Mouse (Mus musculus) hindbrain, postnatal 0 days (tissue): ENCODE data around the gene Capn15. TPM values are rescaled to one million over a fixed set of nuclear protein-coding genes. Genes with fewer than 3 reads are reported as not detected.

Experiments used
- ATAC-seq: fragments of 200-750 bp; cut with Nextera tagmentation; 2 replicates; pipeline ENCODE4 v1.8.0; 2017; ENCODE audit warnings: mild to moderate bottlenecking, moderate TSS enrichment, moderate library complexity
- DNase-seq: peaks from one replicate; pipeline ENCODE4 v3.0.0-alpha.2; 2015; ENCODE audit warnings: low spot score
- H3K27ac ChIP-seq: fragments of 300-500 bp; sonication (generic); 2 replicates; pipeline ENCODE4 v1.5.1; 2014; ENCODE audit warnings: mild to moderate bottlenecking
- H3K27me3 ChIP-seq: fragments of 300-500 bp; sonication (generic); 2 replicates; pipeline ENCODE4 v1.6.1; 2014; ENCODE audit warnings: low read length, mixed read lengths; ENCODE audit not compliant: insufficient read depth
- H3K36me3 ChIP-seq: fragments of 300-500 bp; sonication (generic); 2 replicates; pipeline ENCODE4 v1.6.1; 2014; ENCODE audit warnings: low read length, mixed read lengths; ENCODE audit not compliant: insufficient read depth
- H3K4me1 ChIP-seq: fragments of 300-500 bp; sonication (generic); 2 replicates; pipeline ENCODE4 v1.6.1; 2014; ENCODE audit warnings: antibody characterized with exemption, low read length, mixed read lengths; ENCODE audit not compliant: insufficient read depth
- H3K4me2 ChIP-seq: fragments of 300-500 bp; sonication (generic); 2 replicates; pipeline ENCODE4 v1.6.1; 2014; ENCODE audit warnings: low read depth, mild to moderate bottlenecking, low read length, moderate library complexity, mixed read lengths
- H3K4me3 ChIP-seq: fragments of 300-500 bp; sonication (generic); 2 replicates; pipeline ENCODE4 v1.5.1; 2014; ENCODE audit warnings: low read length
- H3K9ac ChIP-seq: fragments of 300-500 bp; sonication (generic); replicated peaks from 2 replicates; pipeline ENCODE4 v1.6.1; 2014; ENCODE audit warnings: mild to moderate bottlenecking, low read length, moderate library complexity, mixed read lengths
- H3K9me3 ChIP-seq: fragments of 300-500 bp; sonication (generic); 2 replicates; pipeline ENCODE4 v1.6.1; 2016; ENCODE audit warnings: low read length, mixed read lengths
- CTCF ChIP-seq: IDR thresholded peaks from 2 replicates; pipeline ENCODE4 v1.5.1; 2016; ENCODE audit warnings: antibody characterized with exemption, control low read depth, low read depth
- WGBS: fragments of 180-500 bp; shearing (Covaris S2); extraction: QIAGEN DNeasy Blood & Tissue Kit; methylation state at CpG from one replicate; pipeline ENCODE4 v1.1.7; 2014; 5-methylcytosine and 5-hydroxymethylcytosine counted together
- polyA plus RNA-seq: library from polyadenylated mRNA; unstranded; fragments of >200 nt; fragmentation: Nextera tagmentation; extraction: Ambion mirVana; gene quantifications from 2 replicates; pipeline ENCODE4 v1.2.1, GENCODE M21; 2015
- total RNA-seq: library from RNA; depleted of rRNA; stranded (reverse); fragments of >200 nt; gene quantifications from 2 replicates; pipeline ENCODE4 v1.2.3, GENCODE M21; 2014

Capn15 gene
- total and polyA plus RNA-seq, 2 experiments from 2014 or later = 19.0 to 41.4 TPM

DNA sequence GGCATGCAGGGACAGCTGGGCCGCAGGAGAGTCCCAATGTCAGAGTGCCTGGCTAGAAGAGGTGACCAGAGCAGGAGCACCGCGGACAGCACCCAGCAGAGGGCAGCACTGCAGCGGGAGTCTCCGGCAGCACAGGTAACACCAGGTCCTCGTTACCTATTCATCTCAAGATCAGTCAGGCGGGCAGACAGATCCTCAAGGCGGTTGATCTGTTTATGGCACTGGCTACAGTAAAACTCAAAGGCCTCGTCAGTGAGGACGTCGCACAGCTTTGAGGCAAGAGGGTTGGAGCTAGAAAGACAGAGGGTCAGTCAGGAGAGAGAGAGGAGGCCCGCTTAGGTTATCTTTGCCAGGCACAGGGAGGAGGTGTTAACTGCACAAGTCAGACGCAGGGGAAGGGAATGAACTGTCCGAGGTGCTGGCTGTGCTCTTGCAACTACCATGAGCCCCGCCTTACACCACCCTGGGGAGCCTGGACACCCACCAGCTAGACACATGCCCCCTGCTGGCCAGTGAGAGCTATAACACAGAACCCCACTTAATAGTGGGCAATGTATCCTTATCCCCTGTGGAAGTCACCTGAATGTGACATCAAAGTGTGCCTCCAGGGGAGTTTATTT, 26.4 kb upstream of the Capn15 start:
- H3K9me3 ChIP-seq = no peaks in the 10 kb centered on the region
- DNase-seq (peak; percentile 77), ATAC-seq (peak; percentile 73)
- H3K4me2 ChIP-seq = 0 out of 2 replicates have a peak overlapping the region, but pooled peaks have one; percentile 27
- H3K4me1 ChIP-seq = no peaks in the 10 kb centered on the region
- no peak overlapping the region for H3K27ac ChIP-seq
- WGBS = 16% methylated on average over 15 of the region's 15 CpGs
- no peak overlapping the region for H3K4me3 ChIP-seq
- peak; percentile 78 for TF ChIP-seq CTCF
- peaks cover 28% of the 10 kb centered on the region; the same call in 1 of the 2 replicates for H3K36me3 ChIP-seq
- H3K27me3 ChIP-seq = no peaks in the 10 kb centered on the region
- H3K9ac ChIP-seq = no peak overlapping the region

DNA sequence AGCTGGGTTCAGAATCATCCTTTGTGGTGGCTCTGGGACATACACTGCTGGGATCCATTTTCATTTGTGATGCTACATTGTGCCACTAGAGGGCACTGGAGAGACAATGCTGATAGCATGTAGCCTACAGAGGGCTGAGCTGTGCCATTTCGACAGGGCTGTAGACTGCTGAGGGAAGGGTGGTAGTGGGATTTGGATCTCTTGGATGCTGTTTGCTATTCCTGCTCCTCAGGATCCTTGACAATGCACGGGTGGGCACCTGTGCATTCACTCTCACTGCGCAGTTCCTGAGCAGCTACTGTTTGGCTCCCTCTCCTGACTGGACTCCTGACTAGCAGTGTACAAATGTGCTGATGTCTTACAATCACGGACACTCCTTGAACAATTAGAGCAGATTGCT, 23.9 kb upstream of the Capn15 start:
- Histone ChIP-seq H3K4me2 (no peak overlapping the region), H3K27ac (peak overlapping the region; percentile 51; the same call in 1 of the 2 replicates), H3K27me3 (no peaks in the 10 kb centered on the region), H3K9me3 (no peaks in the 10 kb centered on the region), H3K36me3 (peaks cover 31% of the 10 kb centered on the region), H3K9ac (no peak overlapping the region), H3K4me3 (no peak overlapping the region), H3K4me1 (no peaks in the 10 kb centered on the region)
- peak; percentile 99 for TF ChIP-seq CTCF
- WGBS = 25% methylated on average over 4 of the region's 4 CpGs
- DNase-seq = peak; percentile 94
- ATAC-seq = peak; percentile 91

DNA sequence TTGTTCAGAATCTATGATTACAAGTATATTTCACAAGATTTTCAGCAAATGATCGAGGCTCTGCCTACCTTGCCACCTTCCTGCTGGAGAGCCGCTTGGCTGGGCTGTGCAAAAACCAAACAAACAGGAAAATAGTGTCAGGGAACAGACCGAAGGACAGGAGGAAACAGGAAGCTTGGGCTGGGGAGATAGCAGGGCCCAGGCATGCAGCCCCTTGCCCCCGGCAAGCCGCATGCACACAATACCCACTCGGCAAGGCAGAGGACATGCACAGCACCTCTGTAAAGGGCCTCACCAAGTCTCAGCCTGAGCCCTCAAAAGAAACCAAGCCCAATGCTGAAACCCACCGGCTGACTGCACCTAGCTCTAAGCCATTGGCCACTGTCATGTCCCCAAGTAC, 23.2 kb upstream of the Capn15 start:
- Histone ChIP-seq H3K4me2 (no peak overlapping the region), H3K9ac (no peak overlapping the region), H3K27ac (no peak overlapping the region), H3K4me1 (no peaks in the 10 kb centered on the region), H3K4me3 (no peak overlapping the region), H3K27me3 (no peaks in the 10 kb centered on the region), H3K36me3 (peaks cover 29% of the 10 kb centered on the region), H3K9me3 (no peaks in the 10 kb centered on the region)
- TF ChIP-seq CTCF = no peak
- DNase-seq (no peak), ATAC-seq (no peak)
- 93% methylated on average over 7 of the region's 7 CpGs for WGBS

DNA sequence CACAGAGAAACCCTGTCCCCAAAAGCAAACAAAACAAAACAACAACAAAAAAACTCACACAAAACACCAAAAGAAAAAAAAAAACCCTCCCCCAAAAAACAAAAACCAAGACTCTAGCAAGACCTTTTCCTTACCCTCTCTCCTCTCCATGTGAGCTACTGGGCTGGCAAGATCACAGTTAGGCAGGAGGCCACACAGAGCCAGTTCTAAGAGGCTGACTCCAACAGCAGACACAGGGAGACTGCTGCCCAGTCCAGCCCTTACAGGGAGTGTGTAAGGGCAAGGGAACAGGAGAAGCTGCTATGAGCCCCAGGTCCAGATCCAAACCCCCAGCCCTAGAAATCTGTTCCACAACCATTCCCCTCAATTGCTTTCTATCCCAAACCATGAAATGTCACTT, 22.7 kb upstream of the Capn15 start:
- Histone ChIP-seq H3K9me3 (no peaks in the 10 kb centered on the region), H3K36me3 (peaks cover 25% of the 10 kb centered on the region), H3K9ac (no peak overlapping the region), H3K27me3 (no peaks in the 10 kb centered on the region), H3K4me1 (no peaks in the 10 kb centered on the region), H3K4me2 (no peak overlapping the region), H3K4me3 (no peak overlapping the region), H3K27ac (no peak overlapping the region)
- no peak for TF ChIP-seq CTCF
- DNase-seq (no peak), ATAC-seq (no peak)

DNA sequence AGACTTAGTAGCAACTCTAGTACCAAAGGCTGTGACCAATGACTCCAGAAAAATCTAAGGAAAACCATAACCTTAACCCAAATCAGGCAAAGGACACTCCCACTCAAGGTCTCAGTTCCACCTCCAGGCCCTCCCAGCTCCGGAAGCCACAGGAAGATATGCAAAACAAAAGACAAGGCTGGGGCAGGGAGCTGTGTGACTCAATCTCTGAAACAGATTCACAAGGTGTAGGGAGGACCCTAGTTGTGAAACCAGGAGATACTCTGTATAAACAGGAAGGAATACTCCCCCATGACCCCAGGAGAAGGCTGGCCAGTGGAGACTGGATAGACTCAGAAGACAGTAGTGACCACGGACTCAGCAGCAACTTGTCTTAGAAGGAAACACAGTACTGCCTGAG, 22.1 kb upstream of the Capn15 start:
- WGBS = 73% methylated on average over 2 of the region's 2 CpGs
- TF ChIP-seq CTCF = no peak
- Histone ChIP-seq H3K27me3 (no peaks in the 10 kb centered on the region), H3K9me3 (no peaks in the 10 kb centered on the region), H3K4me3 (no peak overlapping the region), H3K9ac (no peak overlapping the region), H3K4me2 (no peak overlapping the region), H3K36me3 (peaks cover 22% of the 10 kb centered on the region), H3K4me1 (no peaks in the 10 kb centered on the region), H3K27ac (no peak overlapping the region)
- ATAC-seq (no peak), DNase-seq (no peak)

DNA sequence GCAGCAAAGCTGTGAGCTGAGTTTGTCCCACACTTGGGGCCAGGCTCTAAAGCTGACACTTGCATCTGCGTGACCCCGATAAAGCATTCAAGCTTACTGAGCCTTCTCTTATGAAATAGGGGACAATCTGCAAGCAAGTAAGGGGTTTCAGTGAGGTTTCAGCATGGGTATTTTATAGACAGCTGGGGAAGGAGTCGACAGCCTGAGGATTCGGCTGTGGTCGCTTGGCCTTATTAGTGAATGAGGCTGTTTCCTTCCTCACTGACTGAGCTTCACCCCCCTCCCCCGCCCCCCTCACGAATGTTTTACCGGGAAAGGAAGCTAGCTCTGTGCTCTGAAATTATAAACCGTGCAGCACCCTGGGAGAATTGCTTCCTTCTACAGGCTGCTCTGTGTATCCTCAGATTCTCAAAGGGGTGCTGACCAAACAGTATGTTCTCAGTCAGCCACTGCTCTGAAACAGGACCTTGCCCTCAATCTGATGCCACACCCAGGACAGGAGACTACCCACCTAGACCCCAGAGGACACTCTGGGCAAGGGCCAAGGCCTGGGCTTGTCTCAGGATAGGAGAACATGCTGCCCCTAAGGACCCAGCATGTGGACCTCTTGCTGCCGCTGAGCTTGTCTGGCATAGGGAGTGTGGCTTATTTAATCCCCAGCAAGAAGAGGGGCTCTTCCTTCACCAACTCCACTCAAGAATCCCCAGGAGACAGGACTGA, 20.3 kb upstream of the Capn15 start:
- no peak for TF ChIP-seq CTCF
- Histone ChIP-seq H3K4me1 (no peaks in the 10 kb centered on the region), H3K9ac (no peak overlapping the region), H3K4me3 (no peak overlapping the region), H3K4me2 (no peak overlapping the region), H3K9me3 (no peaks in the 10 kb centered on the region), H3K36me3 (peaks cover 21% of the 10 kb centered on the region), H3K27ac (no peak overlapping the region), H3K27me3 (no peaks in the 10 kb centered on the region)
- WGBS = 89% methylated on average over 10 of the region's 10 CpGs
- DNase-seq = no peak
- ATAC-seq = no peak

DNA sequence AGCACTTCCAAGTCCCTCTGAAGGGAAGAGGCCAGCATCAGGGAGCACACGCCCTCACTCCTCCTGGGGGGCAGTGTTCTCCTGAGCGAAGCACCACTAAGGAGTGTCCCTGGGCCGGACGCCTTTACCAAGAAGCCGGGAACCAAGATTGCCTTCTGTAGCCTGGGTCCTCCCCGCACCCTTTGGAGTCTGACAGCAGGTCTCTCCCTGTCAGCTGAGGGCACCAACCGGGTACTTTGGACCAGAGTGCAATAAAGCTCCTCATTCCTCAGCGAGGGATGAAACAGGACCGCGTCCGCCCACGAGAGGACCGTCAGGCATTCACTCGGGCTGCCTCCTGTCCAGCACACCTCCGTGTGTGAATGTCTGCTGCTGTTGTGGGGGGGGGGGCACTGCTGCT, 19.1 kb upstream of the Capn15 start:
- Histone ChIP-seq H3K27me3 (no peaks in the 10 kb centered on the region), H3K9ac (no peak overlapping the region), H3K4me2 (no peak overlapping the region), H3K9me3 (no peaks in the 10 kb centered on the region), H3K36me3 (peaks cover 21% of the 10 kb centered on the region), H3K27ac (no peak overlapping the region), H3K4me3 (no peak overlapping the region), H3K4me1 (no peaks in the 10 kb centered on the region)
- no peak for DNase-seq
- 92% methylated on average over 15 of the region's 15 CpGs for WGBS
- TF ChIP-seq CTCF = no peak
- ATAC-seq = no peak
